Mouse (Mus musculus) MEL (cell line): ENCODE data around the gene Arhgap45. TPM values are rescaled to one million over a fixed set of nuclear protein-coding genes. Genes with fewer than 3 reads are reported as not detected.
A peak's percentile ranks its signal among the peaks of the same experiment; 100 is the strongest.

Source experiments
- DNase-seq: peaks from one replicate; pipeline ENCODE4 v3.0.0; 2011; ENCODE audit warnings: low read depth, low spot score
- H3K27ac ChIP-seq: 2 replicates; pipeline ENCODE4 v1.5.1; 2012; ENCODE audit warnings: low read depth, mild to moderate bottlenecking, control low read depth, low read length, moderate library complexity; ENCODE audit not compliant: control insufficient read depth
- H3K27me3 ChIP-seq, 2 experiments: fragments of 150-350 bp in 1 of 2; sonication (generic) in 1 of 2; 2 replicates each; pipeline ENCODE4 v1.6.1; 2012; ENCODE audit warnings: low read length in 2 of 2, mild to moderate bottlenecking in 2 of 2, improper control_type of control experiment in 1 of 2, moderate library complexity in 1 of 2; ENCODE audit not compliant: insufficient read depth in 2 of 2, control insufficient read depth in 1 of 2
- H3K36me3 ChIP-seq, 2 experiments: 2 replicates each; pipeline ENCODE4 v1.6.1; 2012 to 2014; ENCODE audit warnings: low read length in 2 of 2, improper control_type of control experiment in 1 of 2, inconsistent platforms in 1 of 2, mild to moderate bottlenecking in 1 of 2; ENCODE audit not compliant: insufficient read depth in 2 of 2, control insufficient read depth in 1 of 2
- H3K4me1 ChIP-seq, 2 experiments: fragments of 150-350 bp in 1 of 2; sonication (generic) in 1 of 2; 2 replicates each; pipeline ENCODE4 v1.6.1; 2012; ENCODE audit warnings: low read length in 2 of 2, improper control_type of control experiment in 1 of 2, mild to moderate bottlenecking in 1 of 2; ENCODE audit not compliant: insufficient read depth in 2 of 2, control insufficient read depth in 1 of 2
- H3K4me3 ChIP-seq, 2 experiments: fragments of 150-350 bp in 1 of 2; sonication (generic) in 1 of 2; 2 replicates each; pipeline ENCODE4 v1.5.1; 2012; ENCODE audit warnings: low read depth in 2 of 2, low read length in 2 of 2, mild to moderate bottlenecking in 2 of 2, moderate library complexity in 2 of 2, control low read depth in 1 of 2, improper control_type of control experiment in 1 of 2; ENCODE audit not compliant: control insufficient read depth in 1 of 2, insufficient read depth in 1 of 2
- H3K79me2 ChIP-seq: 2 replicates; pipeline ENCODE4 v1.6.1; 2012; ENCODE audit warnings: mild to moderate bottlenecking, low read length, moderate library complexity; ENCODE audit not compliant: control insufficient read depth, poor library complexity, insufficient read depth
- H3K9ac ChIP-seq: 2 replicates; pipeline ENCODE4 v1.6.1; 2012; ENCODE audit warnings: low read depth, mild to moderate bottlenecking, control low read depth, low read length, moderate library complexity; ENCODE audit not compliant: control insufficient read depth, poor library complexity, severe bottlenecking
- H3K9me3 ChIP-seq: fragments of 150-350 bp; sonication (generic); replicated peaks from 2 replicates; pipeline ENCODE4 v1.6.1; 2012; ENCODE audit warnings: mild to moderate bottlenecking, low read length, improper control_type of control experiment, moderate library complexity; ENCODE audit not compliant: insufficient read depth
- BHLHE40 ChIP-seq: IDR thresholded peaks from 2 replicates; pipeline ENCODE4 v1.6.1; 2012; ENCODE audit warnings: low read depth, mild to moderate bottlenecking, inconsistent platforms, low read length, improper control_type of control experiment, borderline replicate concordance
- CHD2 ChIP-seq: IDR thresholded peaks from 2 replicates; pipeline ENCODE4 v1.6.1; 2011; ENCODE audit warnings: low read length, improper control_type of control experiment
- CTCF ChIP-seq, 3 experiments: IDR thresholded peaks in 2 of 3; conservative IDR thresholded peaks in 1 of 3; 2 replicates each; pipeline ENCODE4 v1.5.1; 2011 to 2012; ENCODE audit warnings: low read length in 3 of 3, low read depth in 2 of 3, mild to moderate bottlenecking in 2 of 3, improper control_type of control experiment in 1 of 3, inconsistent platforms in 1 of 3, mixed read lengths in 1 of 3, moderate library complexity in 1 of 3; ENCODE audit not compliant: control insufficient read depth in 1 of 3, insufficient read depth in 1 of 3, poor library complexity in 1 of 3, severe bottlenecking in 1 of 3
- GABPA ChIP-seq: IDR thresholded peaks from 2 replicates; pipeline ENCODE4 v1.6.1; 2012; ENCODE audit warnings: low read depth, mild to moderate bottlenecking, inconsistent platforms, low read length, improper control_type of control experiment, moderate library complexity
- JUND ChIP-seq: IDR thresholded peaks from 2 replicates; pipeline ENCODE4 v1.6.1; 2011; ENCODE audit warnings: low read depth, mild to moderate bottlenecking, improper control_type of control experiment, low read length
- KAT2A ChIP-seq: conservative IDR thresholded peaks from 2 replicates; pipeline ENCODE4 v1.6.1; 2012; ENCODE audit warnings: low read depth, low read length, improper control_type of control experiment, inconsistent platforms
- MAFK ChIP-seq: IDR thresholded peaks from 2 replicates; pipeline ENCODE4 v1.6.1; 2011; ENCODE audit warnings: low read depth, mild to moderate bottlenecking, low read length, improper control_type of control experiment, borderline replicate concordance
- MAX ChIP-seq: IDR thresholded peaks from 2 replicates; pipeline ENCODE4 v1.6.1; 2011; ENCODE audit warnings: low read length, improper control_type of control experiment
- MYC ChIP-seq: IDR thresholded peaks from 2 replicates; pipeline ENCODE4 v1.6.1; 2011; ENCODE audit warnings: low read depth, mild to moderate bottlenecking, low read length, improper control_type of control experiment, moderate library complexity
- NELFE ChIP-seq: IDR thresholded peaks from 2 replicates; pipeline ENCODE4 v1.6.1; 2011; ENCODE audit warnings: low read depth, low read length, improper control_type of control experiment
- NRF1 ChIP-seq: IDR thresholded peaks from 2 replicates; pipeline ENCODE4 v1.6.1; 2014; ENCODE audit warnings: low read depth, mild to moderate bottlenecking, inconsistent platforms, low read length, improper control_type of control experiment, moderate library complexity; ENCODE audit not compliant: poor library complexity, insufficient read depth, severe bottlenecking
- POLR2AphosphoS2 ChIP-seq: IDR thresholded peaks from 2 replicates; pipeline ENCODE4 v1.6.1; 2011; ENCODE audit warnings: low read length, improper control_type of control experiment
- RCOR1 ChIP-seq: IDR thresholded peaks from 2 replicates; pipeline ENCODE4 v1.6.1; 2012; ENCODE audit warnings: low read depth, mild to moderate bottlenecking, inconsistent platforms, low read length, improper control_type of control experiment
- SMC3 ChIP-seq: IDR thresholded peaks from 2 replicates; pipeline ENCODE4 v1.6.1; 2011; ENCODE audit warnings: low read depth, low read length, improper control_type of control experiment
- TCF12 ChIP-seq: IDR thresholded peaks from 2 replicates; pipeline ENCODE4 v1.6.1; 2014; ENCODE audit warnings: low read depth, mild to moderate bottlenecking, inconsistent platforms, low read length, improper control_type of control experiment, moderate library complexity
- UBTF ChIP-seq: IDR thresholded peaks from 2 replicates; pipeline ENCODE4 v1.6.1; 2012; ENCODE audit warnings: low read depth, mild to moderate bottlenecking, inconsistent platforms, low read length, improper control_type of control experiment, moderate library complexity, borderline replicate concordance; ENCODE audit not compliant: insufficient read depth
- USF1 ChIP-seq: IDR thresholded peaks from 2 replicates; pipeline ENCODE4 v1.6.1; 2014; ENCODE audit warnings: low read depth, mild to moderate bottlenecking, inconsistent platforms, low read length, improper control_type of control experiment, moderate library complexity
- ZC3H11A ChIP-seq: IDR thresholded peaks from 2 replicates; pipeline ENCODE4 v1.6.1; 2012; ENCODE audit warnings: low read depth, mild to moderate bottlenecking, inconsistent platforms, low read length, improper control_type of control experiment
- ZMIZ1 ChIP-seq: IDR thresholded peaks from 2 replicates; pipeline ENCODE4 v1.6.1; 2012; ENCODE audit warnings: low read depth, mild to moderate bottlenecking, inconsistent platforms, low read length, improper control_type of control experiment, moderate library complexity
- polyA plus RNA-seq, 2 experiments: library from polyadenylated mRNA; stranded (reverse) in 1 of 2; unstranded in 1 of 2; fragments of >175 nt in 1 of 2; fragments of >200 nt in 1 of 2; gene quantifications; 2 replicates each; pipeline versions ENCODE4 v1.2.1 to v1.2.4; 2012; ENCODE audit warnings: low replicate concordance in 2 of 2, low read depth in 1 of 2; ENCODE audit not compliant: insufficient read length in 2 of 2, insufficient read depth in 1 of 2, missing spikeins in 1 of 2
- total RNA-seq: library from RNA; depleted of rRNA; stranded (reverse); fragments of 300-350 nt; gene quantifications from 2 replicates; pipeline ENCODE4 v1.2.3, GENCODE M21; 2012

The Arhgap45 gene
- total and polyA plus RNA-seq, 3 experiments, result 26.2 to 53.6 TPM; not detected in 1

DNA sequence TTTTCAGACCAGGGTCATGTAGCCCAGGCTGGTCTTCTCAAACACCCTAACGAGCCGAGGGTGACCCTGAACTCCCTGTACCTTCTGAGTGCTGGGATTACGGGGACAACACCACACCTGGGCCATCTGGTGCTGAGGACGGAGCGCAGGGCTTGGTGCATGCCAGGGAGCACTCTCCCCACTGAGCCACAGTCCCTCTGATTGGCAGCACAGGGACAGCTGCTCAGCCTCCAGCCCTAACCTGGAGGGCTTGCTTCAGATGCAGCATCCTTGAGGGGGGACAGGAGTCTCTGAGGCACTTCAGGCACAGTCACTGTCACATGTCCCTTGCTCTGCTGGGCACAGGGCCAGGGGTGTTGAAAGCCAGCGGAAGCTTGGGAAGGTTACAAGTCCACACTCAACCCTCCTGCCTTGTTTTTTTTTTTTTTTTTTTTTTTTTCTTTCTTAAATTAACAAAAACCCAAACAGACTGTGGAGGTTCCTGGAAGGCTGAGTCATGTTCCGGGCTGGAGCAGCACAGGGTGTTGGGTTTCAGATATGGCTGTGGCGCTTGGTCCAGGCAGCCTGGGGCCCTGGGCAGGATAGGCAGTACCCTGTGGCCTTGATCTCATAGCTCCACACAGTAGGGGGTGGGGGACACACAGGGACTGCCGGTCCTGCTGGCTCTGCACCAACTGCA is 54.5 kb downstream of the Arhgap45 start (continued):
- TF ChIP-seq MAX (no peak), CTCF (IDR thresholded peaks at IDR 0.05 in 2 of 3, conservative IDR thresholded peaks at IDR 0.05 in 1 of 3; ENCODE audit: control insufficient read depth in 1 of 3, insufficient read depth in 1 of 3, low read depth in 2 of 3, low read length in 3 of 3, poor library complexity in 1 of 3, severe bottlenecking in 1 of 3) (no peak), KAT2A (no peak)

DNA sequence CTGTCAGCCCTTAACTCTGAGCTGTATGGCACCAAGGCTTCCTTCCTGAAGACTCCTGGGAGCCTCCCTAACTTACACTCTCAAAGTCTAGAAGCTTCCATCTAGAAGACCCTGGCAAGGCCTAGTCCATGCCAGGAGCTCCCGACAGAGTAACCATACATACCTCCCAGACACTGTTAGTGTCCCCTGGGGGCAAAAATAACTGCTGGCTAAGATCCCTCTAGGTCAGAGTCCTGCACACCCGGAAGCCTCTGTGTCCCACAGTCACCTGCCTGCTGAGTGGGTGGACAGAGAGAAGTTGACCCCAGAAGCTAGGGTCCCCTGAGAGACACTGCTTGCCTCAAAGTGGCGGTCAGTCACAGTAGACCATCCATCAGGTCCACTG is 55.1 kb downstream of the Arhgap45 start:
- Histone ChIP-seq H3K9me3 (no peaks in the 10 kb centered on the region), H3K79me2 (no peaks in the 10 kb centered on the region; the same call in 1 of the 2 replicates), H3K9ac (peak overlapping the region; percentile 47)
- no peak for TF ChIP-seq BHLHE40
- TF ChIP-seq CTCF (IDR thresholded peaks at IDR 0.05 in 2 of 3, conservative IDR thresholded peaks at IDR 0.05 in 1 of 3; ENCODE audit: control insufficient read depth in 1 of 3, insufficient read depth in 1 of 3, low read depth in 2 of 3, low read length in 3 of 3, poor library complexity in 1 of 3, severe bottlenecking in 1 of 3), result no peak
- TF ChIP-seq JUND, result no peak
- TF ChIP-seq NRF1, result no peak
- no peak for TF ChIP-seq USF1
- TF ChIP-seq CHD2, result no peak
- TF ChIP-seq SMC3, result no peak
- TF ChIP-seq MAFK, result no peak
- no peak for TF ChIP-seq MYC
- TF ChIP-seq ZC3H11A, result no peak
- TF ChIP-seq ZMIZ1, result no peak
- TF ChIP-seq GABPA, result no peak
- TF ChIP-seq NELFE, result no peak
- TF ChIP-seq RCOR1, result no peak
- TF ChIP-seq UBTF, result no peak
- no peak for TF ChIP-seq POLR2AphosphoS2
- no peak for TF ChIP-seq TCF12
- TF ChIP-seq, all 39 proteins: peak for 0
- Histone ChIP-seq H3K4me1 (peaks cover 0 to 24% of the 10 kb centered on the region in 2 experiments; a peak in 2 of 4 replicates), H3K27me3 (no peaks in the 10 kb centered on the region), H3K4me3 (no peak overlapping the region), H3K27ac (peak overlapping the region; percentile 81), H3K36me3 (peaks cover 0 to 20% of the 10 kb centered on the region in 2 experiments; a peak in 3 of 4 replicates)
- DNase-seq, result no peak
